Mouse (Mus musculus) bone marrow, adult 2 months (tissue): ENCODE measurements at regions not wholly inside any gene's neighbourhood (a gene's known extent, or its start where the extent isn't known, plus 50 kb on each side); places are given as distances from the start of the nearest gene placed in this dataset.

ENCODE experiments used
- CTCF ChIP-seq: fragments of 200-500 bp; IDR thresholded peaks from 2 replicates; pipeline ENCODE4 v1.5.1; 2011; ENCODE audit warnings: low read length, control low read depth; ENCODE audit not compliant: control insufficient read depth, insufficient read depth
- POLR2A ChIP-seq: fragments of 200-500 bp; IDR thresholded peaks from 2 replicates; pipeline ENCODE4 v1.6.1; 2011; ENCODE audit warnings: low read depth, mild to moderate bottlenecking, control low read depth, low read length, borderline replicate concordance; ENCODE audit not compliant: control insufficient read depth

DNA sequence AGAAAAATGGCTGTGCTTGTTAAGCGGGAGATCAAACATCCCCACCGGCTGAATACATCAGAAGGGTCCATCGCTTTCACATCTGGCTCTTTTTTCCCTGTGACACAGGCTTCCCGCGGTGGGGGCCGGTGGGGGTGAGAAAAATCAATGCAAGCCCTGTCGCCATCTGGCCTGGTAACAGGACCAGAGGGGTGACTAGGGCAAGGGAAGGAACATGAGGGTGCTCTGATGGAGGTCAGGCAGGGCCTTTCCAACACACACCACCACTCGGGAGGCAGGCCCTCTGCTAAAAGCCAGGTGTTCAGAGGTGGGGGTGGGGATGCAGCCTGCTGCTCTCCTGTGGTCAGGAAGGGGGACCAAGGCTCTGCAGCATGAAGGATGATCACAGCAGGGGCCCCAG lies 107.5 kb upstream of the Syt13 start:
- TF ChIP-seq CTCF (no peak), POLR2A (no peak)
